Mouse (Mus musculus) kidney, embryonic 14.5 days (tissue): ENCODE data around the gene Pkhd1. TPM values are rescaled to one million over a fixed set of nuclear protein-coding genes. Genes with fewer than 3 reads are reported as not detected.

Experiments used
- ATAC-seq: fragments of 200-750 bp; cut with Nextera tagmentation; 2 replicates; pipeline ENCODE4 v1.8.0; 2017; ENCODE audit warnings: moderate number of reproducible peaks, mild to moderate bottlenecking, moderate TSS enrichment, moderate library complexity; ENCODE audit not compliant: low FRiP score, low TSS enrichment
- H3K27ac ChIP-seq: fragments of 300-500 bp; sonication (generic); 2 replicates; pipeline ENCODE4 v1.5.1; 2014; ENCODE audit warnings: low read depth, mild to moderate bottlenecking, low read length, moderate library complexity, mixed read lengths
- H3K27me3 ChIP-seq: fragments of 300-500 bp; sonication (generic); 2 replicates; pipeline ENCODE4 v1.6.1; 2014; ENCODE audit warnings: mild to moderate bottlenecking, low read length; ENCODE audit not compliant: control insufficient read depth, insufficient read depth
- H3K36me3 ChIP-seq: fragments of 300-500 bp; sonication (generic); 2 replicates; pipeline ENCODE4 v1.6.1; 2014; ENCODE audit warnings: low read length, mixed read lengths; ENCODE audit not compliant: control insufficient read depth, insufficient read depth
- H3K4me1 ChIP-seq: fragments of 300-500 bp; sonication (generic); 2 replicates; pipeline ENCODE4 v1.6.1; 2014; ENCODE audit warnings: low read length, mixed read lengths; ENCODE audit not compliant: control insufficient read depth, insufficient read depth
- H3K4me2 ChIP-seq: fragments of 300-500 bp; sonication (generic); replicated peaks from 2 replicates; pipeline ENCODE4 v1.6.1; 2014; ENCODE audit warnings: low read depth, mild to moderate bottlenecking, low read length
- H3K4me3 ChIP-seq: fragments of 300-500 bp; sonication (generic); 2 replicates; pipeline ENCODE4 v1.5.1; 2014; ENCODE audit warnings: mild to moderate bottlenecking, low read length
- H3K9ac ChIP-seq: fragments of 300-500 bp; sonication (generic); 2 replicates; pipeline ENCODE4 v1.6.1; 2014; ENCODE audit warnings: low read depth, mild to moderate bottlenecking, low read length, moderate library complexity
- H3K9me3 ChIP-seq: fragments of 300-500 bp; sonication (generic); 2 replicates; pipeline ENCODE4 v1.6.1; 2016; ENCODE audit warnings: low read length; ENCODE audit not compliant: control insufficient read depth
- WGBS: fragments of 180-500 bp; shearing (Covaris S2); extraction: QIAGEN DNeasy Blood & Tissue Kit; methylation state at CpG from one replicate; pipeline ENCODE4 v1.1.7; 2014; 5-methylcytosine and 5-hydroxymethylcytosine counted together
- polyA plus RNA-seq: library from polyadenylated mRNA; unstranded; fragments of >200 nt; fragmentation: Nextera tagmentation; extraction: Ambion mirVana; gene quantifications from 2 replicates; pipeline ENCODE4 v1.2.1, GENCODE M21; 2014

Gene Pkhd1
- polyA plus RNA-seq = 4.6 and 5.0 TPM in 2 replicates

DNA sequence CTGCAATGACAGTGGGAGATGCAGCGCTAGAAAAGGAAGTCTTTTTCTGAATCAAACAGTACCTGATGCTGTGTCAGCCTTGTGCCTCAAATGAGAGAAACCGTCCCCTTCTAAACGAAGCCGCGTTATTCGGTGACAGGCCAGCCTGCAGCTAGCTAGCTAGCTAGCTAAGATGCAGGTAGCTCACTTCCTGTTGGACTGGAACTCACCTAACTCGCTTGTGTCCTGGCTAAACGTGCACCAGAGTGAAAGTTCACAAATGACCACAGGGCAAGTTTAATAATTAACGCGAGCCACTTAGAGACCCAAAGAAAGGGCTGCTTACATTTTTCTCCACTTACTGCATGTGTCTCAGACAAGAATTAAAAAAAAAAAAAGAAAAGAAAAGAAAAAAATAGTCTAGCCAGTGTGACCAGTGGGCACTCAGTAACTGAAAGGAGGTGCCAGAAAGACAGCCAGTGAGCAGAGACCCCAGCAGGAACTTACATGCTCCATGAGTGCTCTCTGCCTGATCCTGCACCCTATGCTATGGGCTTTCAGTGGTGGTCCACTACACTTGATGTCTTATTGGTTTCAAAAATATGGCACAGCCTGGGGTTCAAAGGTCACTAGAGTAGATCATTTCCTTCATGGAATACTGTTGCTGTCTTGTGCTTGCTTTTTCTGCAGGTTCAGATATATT lies at the start of gene Pkhd1:
Pkhd1 (minus strand) TSS at position 216 of the 682 bp plus-strand sequence.
- Histone ChIP-seq H3K27me3 (no peaks in the 10 kb centered on the region), H3K36me3 (no peaks in the 10 kb centered on the region), H3K4me2 (peak within 1 kb of the TSS; percentile 24), H3K27ac (peak within 1 kb of the TSS; percentile 61), H3K9ac (no peak within 1 kb of the TSS), H3K9me3 (no peaks in the 10 kb centered on the region), H3K4me1 (0 out of 2 replicates have a peak, but pooled peaks cover 6% of the 10 kb centered on the region), H3K4me3 (peak within 1 kb of the TSS; percentile 3; the same call in 1 of the 2 replicates)
- ATAC-seq = peak; percentile 56
- WGBS = 69% methylated on average over 10 of the region's 10 CpGs

DNA sequence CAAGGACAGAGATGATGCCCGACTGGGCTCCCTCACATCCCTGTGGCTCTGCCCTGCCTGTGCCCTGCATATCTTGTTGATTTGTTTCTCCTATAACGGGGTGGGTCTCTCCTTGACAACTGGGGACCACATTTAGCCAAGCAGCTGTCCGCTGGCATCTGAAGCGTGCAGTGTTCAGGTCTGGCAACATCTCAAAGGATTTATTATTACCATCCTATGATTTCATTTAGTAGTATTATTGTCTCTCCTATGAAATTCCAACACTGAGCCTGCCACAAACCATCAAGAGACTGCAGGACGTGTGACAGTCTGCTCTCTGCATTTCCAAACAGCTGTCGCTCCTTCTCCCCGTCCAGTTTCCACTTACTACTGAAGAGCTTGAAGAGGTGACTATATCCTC lies 49.7 kb upstream of the Pkhd1 start:
- no peak for ATAC-seq
- Histone ChIP-seq H3K27me3 (no peaks in the 10 kb centered on the region), H3K36me3 (no peaks in the 10 kb centered on the region), H3K9me3 (no peaks in the 10 kb centered on the region), H3K4me1 (no peaks in the 10 kb centered on the region), H3K4me3 (no peak overlapping the region), H3K27ac (no peak overlapping the region), H3K4me2 (no peak overlapping the region), H3K9ac (no peak overlapping the region)
- WGBS = 69% methylated on average over 7 of the region's 7 CpGs

DNA sequence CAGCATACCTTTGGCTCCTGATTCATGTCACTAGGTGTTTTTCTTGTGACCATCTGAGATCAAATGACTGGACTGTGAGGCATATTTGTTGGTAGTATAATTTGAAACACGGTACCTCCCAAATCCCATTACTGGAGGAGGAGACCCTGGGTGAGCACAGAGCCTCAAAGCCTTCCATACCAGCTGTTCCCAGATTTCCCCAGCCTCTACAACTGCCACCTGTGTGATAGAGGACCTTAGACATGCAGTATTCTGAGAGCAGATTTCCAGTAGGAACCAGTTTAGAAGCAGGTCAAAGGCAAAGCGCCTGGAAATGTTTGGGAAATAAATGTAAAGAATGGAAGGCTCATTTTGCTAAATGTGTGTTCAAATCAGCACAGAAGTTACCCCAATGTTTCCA lies 48.4 kb upstream of the Pkhd1 start:
- Histone ChIP-seq H3K27ac (no peak overlapping the region), H3K9me3 (no peaks in the 10 kb centered on the region), H3K36me3 (no peaks in the 10 kb centered on the region), H3K9ac (no peak overlapping the region), H3K4me1 (no peaks in the 10 kb centered on the region), H3K4me2 (no peak overlapping the region), H3K4me3 (no peak overlapping the region), H3K27me3 (no peaks in the 10 kb centered on the region)
- no peak for ATAC-seq
- WGBS = 75% methylated on average over 2 of the region's 2 CpGs

DNA sequence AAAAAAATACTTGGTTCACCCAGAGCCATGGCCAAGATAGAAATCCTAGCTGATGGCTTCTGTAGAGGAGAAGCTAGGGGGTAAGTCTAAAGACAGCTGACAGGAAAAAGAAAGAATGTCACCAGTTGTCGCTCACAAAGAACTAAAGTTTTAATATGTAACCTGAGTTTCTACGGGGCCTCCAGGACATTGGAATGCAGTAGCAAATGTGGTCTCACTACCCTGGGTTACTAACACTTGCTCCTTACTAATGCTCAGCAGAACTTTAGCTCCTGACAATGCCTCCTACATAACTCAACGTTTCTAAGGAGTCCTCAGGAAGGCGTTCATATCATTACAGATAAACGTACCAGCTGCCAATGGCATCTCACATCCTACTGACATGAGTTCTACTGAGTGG lies 37.2 kb upstream of the Pkhd1 start:
- WGBS = 57% methylated on average over 5 of the region's 5 CpGs
- Histone ChIP-seq H3K36me3 (no peaks in the 10 kb centered on the region), H3K4me2 (no peak overlapping the region), H3K4me3 (no peak overlapping the region), H3K27ac (peak overlapping the region; percentile 87), H3K27me3 (no peaks in the 10 kb centered on the region), H3K4me1 (peaks cover 3% of the 10 kb centered on the region; the same call in 1 of the 2 replicates), H3K9me3 (no peaks in the 10 kb centered on the region), H3K9ac (no peak overlapping the region)
- peak; percentile 51; the same call in 1 of the 2 replicates for ATAC-seq

DNA sequence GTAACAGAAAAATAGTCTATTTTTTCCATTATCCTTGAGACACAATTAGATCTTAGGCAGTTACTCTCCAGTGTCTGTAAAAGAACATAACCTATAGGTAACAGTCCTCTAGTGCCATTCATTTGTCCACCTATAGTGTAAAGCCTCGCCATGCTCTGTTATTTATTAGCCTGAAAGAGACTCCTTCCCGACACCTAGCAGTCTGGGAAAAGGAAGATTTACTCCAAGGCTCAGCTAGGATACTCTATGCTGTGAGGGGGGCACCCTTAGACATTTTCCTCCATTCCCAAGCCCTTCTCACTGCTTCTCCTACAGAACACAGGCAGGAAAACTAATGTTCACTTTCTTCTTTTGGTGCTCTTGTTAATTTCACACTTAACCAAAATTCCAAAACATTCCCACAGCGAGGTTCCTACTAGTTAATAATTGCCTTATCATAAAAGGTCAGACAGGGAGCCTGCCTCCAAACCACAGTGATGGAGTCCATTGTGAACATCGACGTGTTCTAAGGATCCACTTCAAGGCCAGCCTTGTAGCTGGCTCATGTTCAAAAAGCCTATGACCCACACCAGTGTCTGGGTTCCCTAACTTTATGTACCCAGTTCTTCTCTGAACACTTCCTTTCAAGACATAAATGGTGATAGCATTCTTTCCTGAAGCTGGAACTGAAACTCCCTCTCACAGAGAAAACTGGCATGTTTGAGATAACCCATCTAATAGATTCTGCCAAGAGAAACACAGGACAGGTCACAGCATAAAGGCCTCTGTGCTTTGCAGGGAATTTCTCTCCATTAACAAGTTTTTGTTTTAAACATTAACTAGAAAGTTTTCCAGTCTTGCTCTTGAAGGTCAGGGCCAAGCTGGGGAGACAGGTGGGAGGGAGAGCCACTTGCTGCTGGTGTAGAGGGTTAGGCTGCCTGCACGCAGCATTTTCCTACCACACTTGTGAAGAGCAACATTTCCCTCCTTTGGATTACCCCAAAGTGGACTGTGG lies 35.9 kb upstream of the Pkhd1 start:
- peaks cover 3% of the 10 kb centered on the region; the same call in 1 of the 2 replicates for H3K4me1 ChIP-seq
- H3K27ac ChIP-seq = peak overlapping the region; percentile 87
- ATAC-seq = peak; percentile 76; the same call in 1 of the 2 replicates
- no peak overlapping the region for H3K4me3 ChIP-seq
- no peaks in the 10 kb centered on the region for H3K9me3 ChIP-seq
- 50% methylated on average over 6 of the region's 6 CpGs for WGBS
- no peaks in the 10 kb centered on the region for H3K36me3 ChIP-seq
- no peak overlapping the region for H3K4me2 ChIP-seq
- no peak overlapping the region for H3K9ac ChIP-seq
- H3K27me3 ChIP-seq = no peaks in the 10 kb centered on the region

DNA sequence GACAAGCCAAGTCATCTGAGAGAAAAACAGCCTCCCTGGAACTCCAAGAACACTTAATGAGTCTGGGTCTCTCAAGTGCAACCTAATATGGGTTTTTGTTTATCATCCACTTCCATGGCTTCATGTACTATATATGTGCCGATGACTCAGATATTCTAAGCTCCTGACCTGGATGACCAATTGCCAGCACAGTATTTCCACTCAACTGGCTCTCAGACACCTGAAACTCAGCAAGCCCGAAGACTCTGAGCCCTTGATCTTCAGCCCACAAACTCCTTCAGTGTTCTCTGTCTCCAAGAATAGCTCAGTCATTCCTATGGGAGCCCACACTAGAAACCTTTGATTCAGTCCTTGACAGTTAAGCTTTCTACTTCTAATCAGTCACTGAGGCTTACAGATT lies 17.0 kb upstream of the Pkhd1 start:
- Histone ChIP-seq H3K27ac (no peak overlapping the region), H3K4me2 (no peak overlapping the region), H3K9ac (no peak overlapping the region), H3K27me3 (no peaks in the 10 kb centered on the region), H3K36me3 (no peaks in the 10 kb centered on the region), H3K9me3 (no peaks in the 10 kb centered on the region), H3K4me1 (no peaks in the 10 kb centered on the region), H3K4me3 (no peak overlapping the region)
- 64% methylated on average over 2 of the region's 2 CpGs for WGBS
- ATAC-seq = no peak

DNA sequence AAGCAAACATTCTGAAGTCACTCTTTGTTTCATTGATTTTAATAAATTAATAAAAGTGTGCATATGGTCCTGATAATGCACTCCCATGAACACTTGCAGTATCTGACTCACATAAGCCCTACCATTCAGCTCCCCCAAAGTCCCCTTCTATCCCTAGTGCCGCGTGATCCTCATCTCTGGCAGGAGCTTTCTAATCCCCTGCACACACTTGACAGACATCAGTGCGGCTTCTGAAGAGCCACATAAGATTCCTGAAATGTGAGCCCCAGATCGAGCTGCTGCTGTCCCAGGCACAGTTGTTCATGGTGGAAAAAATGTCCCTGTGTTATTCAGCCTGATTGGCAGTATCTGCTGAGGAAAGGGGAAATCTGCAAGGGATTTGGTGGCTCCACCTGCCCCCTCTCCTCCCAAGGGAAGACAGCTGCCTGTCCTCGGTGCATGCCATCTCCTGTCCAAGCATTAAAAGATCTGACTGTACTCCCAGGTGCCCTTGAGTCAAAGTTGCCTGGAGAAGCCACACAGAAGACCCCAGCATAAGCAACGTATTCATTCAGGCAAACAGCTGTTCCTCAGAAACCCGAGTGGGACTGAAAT lies 15.5 kb upstream of the Pkhd1 start:
- Histone ChIP-seq H3K27me3 (no peaks in the 10 kb centered on the region), H3K4me1 (no peaks in the 10 kb centered on the region), H3K9ac (no peak overlapping the region), H3K4me2 (no peak overlapping the region), H3K9me3 (no peaks in the 10 kb centered on the region), H3K27ac (no peak overlapping the region), H3K4me3 (no peak overlapping the region), H3K36me3 (no peaks in the 10 kb centered on the region)
- no peak for ATAC-seq
- WGBS = 79% methylated on average over 7 of the region's 7 CpGs

DNA sequence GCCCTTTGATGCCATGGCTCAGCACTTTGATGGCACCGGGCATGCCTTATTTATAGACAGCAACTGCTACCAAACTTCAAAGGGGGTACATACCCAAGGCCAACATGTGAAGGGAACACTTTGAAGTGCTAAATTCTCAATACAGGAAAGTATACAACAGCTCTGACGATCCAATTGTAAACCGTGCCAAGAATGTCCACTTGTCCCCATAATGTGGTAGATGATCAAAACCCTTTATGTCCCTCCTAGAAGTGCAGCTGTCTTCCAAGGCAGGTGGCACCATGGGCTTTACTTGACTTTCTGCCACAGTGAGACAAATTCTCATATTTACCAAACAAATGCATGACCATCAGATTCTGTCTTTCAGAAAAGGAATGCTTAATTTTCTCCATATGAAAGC lies 6.7 kb upstream of the Pkhd1 start:
- 87% methylated on average over 3 of the region's 3 CpGs for WGBS
- Histone ChIP-seq H3K9ac (no peak overlapping the region), H3K4me1 (0 out of 2 replicates have a peak, but pooled peaks cover 1% of the 10 kb centered on the region)

More for the DNA sequence above, 6.7 kb upstream of the Pkhd1 start:
- Histone ChIP-seq H3K4me3 (no peak overlapping the region), H3K27me3 (no peaks in the 10 kb centered on the region), H3K27ac (no peak overlapping the region), H3K9me3 (no peaks in the 10 kb centered on the region), H3K4me2 (no peak overlapping the region), H3K36me3 (no peaks in the 10 kb centered on the region)
- no peak for ATAC-seq
